Mouse (Mus musculus): ENCODE results near the gene Gnas. TPM values are rescaled to one million over a fixed set of nuclear protein-coding genes. Genes with fewer than 3 reads are reported as not detected.

Gene Gnas
- polyA plus RNA-seq (2017; shearing (Covaris generic)): 747 TPM

GRCm38 (mm10) chr2:174284011-174284410 is at the start of gene Gnas:
Gene Gnas (plus strand): TSS chr2:174284320.

GRCm38 (mm10) chr2:174346612-174346998 is 62.5 kb downstream of the Gnas start, which contains the start of gene Gm20721:
Gene Gm20721 (minus strand): TSS chr2:174346712.

Other genes with a start within 250 kb of the Gnas start
- 18.8 TPM for gene Stx16, start 208.0 kb upstream of the Gnas start, polyA plus RNA-seq (2017; shearing (Covaris generic))
- gene Npepl1, start 174.0 kb upstream of the Gnas start, polyA plus RNA-seq (2017; shearing (Covaris generic)): 106 TPM
- 8.6 TPM for gene Gm20721, start 62.4 kb downstream of the Gnas start, polyA plus RNA-seq (2017; shearing (Covaris generic))
- 33.9 TPM for gene Nelfcd, start 131.5 kb downstream of the Gnas start, polyA plus RNA-seq (2017; shearing (Covaris generic))
- 49.6 TPM for gene Ctsz, start 154.7 kb downstream of the Gnas start, polyA plus RNA-seq (2017; shearing (Covaris generic))
- gene Tubb1, start 166.4 kb downstream of the Gnas start, polyA plus RNA-seq (2017; shearing (Covaris generic)): not detected
- gene Atp5e, start 179.8 kb downstream of the Gnas start, polyA plus RNA-seq (2017; shearing (Covaris generic)): 306 TPM
- 76.5 TPM for gene Prelid3b, start 188.8 kb downstream of the Gnas start, polyA plus RNA-seq (2017; shearing (Covaris generic))